Mouse (Mus musculus) bone marrow macrophage, adult 2 months (primary cell): ENCODE measurements around the gene Olfr288. TPM values are rescaled to one million over a fixed set of nuclear protein-coding genes. Genes with fewer than 3 reads are reported as not detected.
A peak's percentile ranks its signal among the peaks of the same experiment; 100 is the strongest.

Experiments
- H3K27ac ChIP-seq: 2 replicates; pipeline ENCODE4 v1.5.1; 2012; ENCODE audit warnings: low read depth, low read length; ENCODE audit not compliant: insufficient read depth
- H3K4me1 ChIP-seq: 2 replicates; pipeline ENCODE4 v1.6.1; 2012; ENCODE audit warnings: low read length; ENCODE audit not compliant: control insufficient read depth, insufficient read depth
- H3K4me3 ChIP-seq: 2 replicates; pipeline ENCODE4 v1.5.1; 2012; ENCODE audit warnings: mild to moderate bottlenecking, low read length, moderate library complexity; ENCODE audit not compliant: insufficient read depth
- CTCF ChIP-seq: IDR thresholded peaks from 2 replicates; pipeline ENCODE4 v1.5.1; 2012; ENCODE audit warnings: low read depth, mild to moderate bottlenecking, low read length, moderate library complexity
- POLR2A ChIP-seq: IDR thresholded peaks from 2 replicates; pipeline ENCODE4 v1.6.1; 2012; ENCODE audit warnings: mild to moderate bottlenecking, low read depth, low read length, borderline replicate concordance
- polyA plus RNA-seq: library from polyadenylated mRNA; stranded (reverse); fragments of >200 nt; gene quantifications from 2 replicates; pipeline ENCODE4 v1.2.4, GENCODE M21; 2012; ENCODE audit not compliant: missing spikeins, insufficient read depth, insufficient read length

Olfr288 gene
- polyA plus RNA-seq, 1 experiment, result not detected

DNA sequence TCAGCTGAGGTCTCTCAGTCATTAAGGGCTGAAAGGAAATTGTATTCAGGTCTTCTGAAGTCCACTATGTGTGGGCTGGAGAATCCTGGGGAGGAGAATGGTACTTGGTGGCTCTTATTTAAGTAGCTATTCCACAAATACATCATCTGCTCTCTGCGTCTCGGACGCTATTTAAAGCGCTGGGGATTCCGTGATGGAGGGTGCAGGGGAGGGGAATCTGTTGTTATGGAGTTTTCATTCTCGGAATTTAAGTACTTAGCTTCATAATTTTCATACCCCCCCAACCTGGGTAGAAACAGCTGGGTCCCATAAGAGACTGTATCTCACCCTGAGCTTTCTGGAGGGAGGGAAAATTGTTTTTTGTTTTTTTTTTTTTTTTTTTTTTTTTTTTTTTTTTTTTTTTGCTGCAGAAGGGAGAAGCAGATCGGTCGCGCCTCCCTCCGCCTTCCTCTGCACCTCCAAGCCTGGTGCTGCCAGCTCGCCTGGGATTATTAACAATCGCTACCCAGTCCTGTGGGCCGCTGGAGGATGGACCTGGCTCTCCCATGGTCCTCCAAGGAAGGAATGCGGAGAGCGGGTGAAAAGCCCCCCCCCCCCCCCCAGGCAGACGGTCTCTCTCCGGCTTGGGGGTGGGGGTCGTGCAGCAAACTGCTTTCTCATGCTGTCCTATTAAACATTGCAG is 28.2 kb downstream of the Olfr288 start, which contains the start of gene Ccdc184:
Gene Ccdc184, plus strand, starts transcription at position 196 of the 682 bp plus-strand sequence.
- no peak for TF ChIP-seq POLR2A
- no peak for TF ChIP-seq CTCF
- H3K27ac ChIP-seq, result no peak within 1 kb of the TSS
- no peak within 1 kb of the TSS for H3K4me3 ChIP-seq
- H3K4me1 ChIP-seq, result no peaks in the 10 kb centered on the region

DNA sequence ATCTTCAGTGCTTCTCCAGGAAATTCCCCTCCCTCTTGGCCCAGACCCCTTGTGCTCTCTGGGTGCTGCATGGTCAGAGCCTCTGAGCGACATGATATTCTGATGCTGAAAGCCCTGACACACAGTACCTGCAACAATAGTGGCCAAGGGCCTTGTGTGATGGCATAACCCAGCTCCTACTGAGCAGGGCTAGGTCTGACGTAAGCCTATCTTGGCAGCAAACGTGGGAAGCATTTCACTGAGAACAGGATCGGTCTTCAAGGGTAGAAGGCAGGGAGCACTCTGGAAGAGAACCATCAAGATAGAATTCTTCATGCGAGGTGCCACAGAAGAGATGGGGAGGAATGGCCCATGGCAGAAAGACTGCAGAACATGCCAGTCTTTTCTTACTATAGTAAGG is 29.8 kb downstream of the Olfr288 start, which contains the start of gene Asb8:
Gene Asb8, minus strand, starts transcription at position 101 of the 400 bp plus-strand sequence.
- Histone ChIP-seq H3K4me1 (no peaks in the 10 kb centered on the region), H3K27ac (no peak within 1 kb of the TSS), H3K4me3 (no peak within 1 kb of the TSS)
- TF ChIP-seq POLR2A (no peak), CTCF (no peak)

DNA sequence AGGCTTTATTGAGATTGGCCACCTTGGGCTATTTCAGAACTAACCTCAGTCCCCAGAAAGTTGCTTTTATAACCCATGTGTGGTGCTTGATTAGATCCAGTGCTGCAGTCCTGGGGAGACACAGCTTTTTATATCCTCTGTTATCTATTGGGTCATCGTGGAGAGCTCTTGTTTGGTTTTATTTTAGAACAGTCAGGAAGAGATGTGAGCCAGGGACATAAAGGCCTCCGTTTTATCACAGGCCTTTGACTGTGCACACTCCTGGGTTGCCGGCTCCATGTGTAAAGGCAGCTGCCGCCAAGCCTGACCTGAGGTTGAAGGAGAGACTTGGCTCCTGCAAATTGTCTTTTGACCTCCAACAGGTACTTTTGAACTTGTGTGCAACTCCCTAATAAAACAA is 32.8 kb downstream of the Olfr288 start:
- H3K27ac ChIP-seq, result no peak overlapping the region
- TF ChIP-seq POLR2A (no peak), CTCF (no peak)
- no peak overlapping the region for H3K4me3 ChIP-seq
- no peaks in the 10 kb centered on the region for H3K4me1 ChIP-seq

DNA sequence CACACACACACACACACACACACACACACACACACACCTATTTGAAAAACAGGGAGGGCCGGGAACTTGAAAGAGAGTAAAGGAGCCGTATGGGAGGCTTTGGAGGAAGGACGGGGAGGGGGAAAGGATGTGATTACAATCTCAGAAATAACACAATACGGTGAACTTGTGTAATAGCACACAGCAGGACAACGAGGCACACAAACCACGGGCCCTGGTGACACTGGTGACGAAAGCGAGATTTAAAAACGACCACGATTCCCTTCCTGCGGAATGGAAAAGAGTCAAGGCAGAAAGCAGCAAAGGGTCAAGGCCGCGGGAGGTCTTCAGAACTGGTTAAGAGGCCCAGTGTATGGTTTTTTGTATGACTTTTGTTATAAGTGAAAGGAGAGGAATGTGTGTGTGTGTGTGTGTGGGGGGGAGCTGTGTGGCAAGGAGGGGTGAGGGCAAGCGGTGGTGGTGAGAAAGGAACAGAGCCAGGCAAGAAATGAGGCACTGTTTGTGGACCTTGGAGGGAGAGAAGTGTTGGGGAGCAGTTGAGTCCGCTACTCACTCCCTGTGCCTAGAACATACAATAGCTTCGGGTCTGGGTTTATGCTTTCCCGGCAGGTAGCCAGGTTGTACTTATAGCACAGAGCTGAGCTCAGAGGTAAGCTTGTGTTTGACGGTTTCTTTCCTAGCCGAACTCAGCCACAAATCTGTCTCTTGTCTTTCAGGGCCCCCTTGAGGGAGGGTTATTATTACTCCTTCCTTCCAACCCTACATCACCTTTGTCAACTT is 34.1 kb downstream of the Olfr288 start:
- Histone ChIP-seq H3K4me3 (no peak overlapping the region), H3K4me1 (no peaks in the 10 kb centered on the region), H3K27ac (no peak overlapping the region)
- TF ChIP-seq POLR2A (no peak), CTCF (no peak)

DNA sequence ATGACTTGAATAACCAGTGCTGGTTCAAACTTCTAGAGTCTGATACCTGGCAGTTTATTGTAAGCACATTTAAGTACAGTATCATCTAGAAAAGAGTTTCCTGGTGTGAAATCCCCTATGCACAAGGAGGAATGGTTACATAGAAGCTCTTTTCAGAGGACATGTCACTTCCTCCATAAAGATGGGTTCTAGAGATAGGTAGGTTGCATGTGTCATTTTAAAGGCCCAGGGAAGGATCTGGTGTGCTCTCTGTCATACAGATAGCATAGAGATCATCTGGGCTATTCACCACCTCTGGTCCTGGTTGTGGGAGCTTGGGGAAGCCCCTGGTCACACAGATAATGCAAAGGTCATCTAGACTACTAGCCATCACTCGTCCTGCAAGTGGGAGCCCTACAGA is 38.1 kb downstream of the Olfr288 start:
- Histone ChIP-seq H3K4me3 (no peak overlapping the region), H3K27ac (no peak overlapping the region), H3K4me1 (peaks cover 10% of the 10 kb centered on the region)
- TF ChIP-seq CTCF (no peak), POLR2A (no peak)

DNA sequence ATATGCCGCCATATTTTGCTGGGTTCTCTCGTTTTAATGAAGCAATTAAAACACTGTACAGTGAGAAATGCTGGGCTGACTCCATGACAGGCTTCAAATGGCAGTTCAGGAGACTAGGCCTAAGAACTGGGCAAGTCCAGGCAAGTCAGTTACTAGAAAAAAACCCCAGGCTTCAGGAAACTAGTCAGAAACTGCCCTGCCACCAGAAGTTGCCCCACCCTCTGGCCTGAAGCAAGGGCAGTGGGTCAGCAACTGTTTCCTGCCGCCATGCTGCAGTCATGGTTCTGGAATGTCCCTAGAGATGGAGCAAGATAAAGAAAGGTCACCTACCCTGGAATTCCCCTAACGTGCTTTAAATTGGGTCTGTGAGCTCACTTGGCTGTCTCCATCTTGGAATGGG is 39.4 kb downstream of the Olfr288 start:
- Histone ChIP-seq H3K27ac (no peak overlapping the region), H3K4me1 (peaks cover 10% of the 10 kb centered on the region), H3K4me3 (no peak overlapping the region)
- no peak for TF ChIP-seq CTCF
- no peak for TF ChIP-seq POLR2A

DNA sequence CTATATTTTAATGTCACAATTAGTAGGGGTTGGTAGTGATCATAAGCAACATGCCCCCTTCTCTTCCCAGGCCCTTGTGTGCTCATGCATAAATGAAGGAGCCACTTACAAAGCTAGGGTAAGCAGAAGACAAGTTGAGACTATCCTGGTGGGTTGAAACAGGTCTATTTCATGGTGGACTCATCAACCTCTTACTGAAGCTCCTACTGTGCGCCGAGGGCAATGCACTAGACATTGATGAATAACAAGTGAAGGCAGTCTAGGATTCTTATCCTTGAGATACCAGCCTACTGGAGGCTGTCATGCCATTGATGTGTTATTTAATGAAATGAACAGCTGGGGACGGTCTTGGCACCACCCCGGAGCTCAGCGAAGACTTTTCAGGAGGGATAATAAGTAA is 40.1 kb downstream of the Olfr288 start:
- TF ChIP-seq POLR2A (no peak), CTCF (no peak)
- Histone ChIP-seq H3K4me1 (peaks cover 10% of the 10 kb centered on the region), H3K27ac (no peak overlapping the region), H3K4me3 (no peak overlapping the region)

DNA sequence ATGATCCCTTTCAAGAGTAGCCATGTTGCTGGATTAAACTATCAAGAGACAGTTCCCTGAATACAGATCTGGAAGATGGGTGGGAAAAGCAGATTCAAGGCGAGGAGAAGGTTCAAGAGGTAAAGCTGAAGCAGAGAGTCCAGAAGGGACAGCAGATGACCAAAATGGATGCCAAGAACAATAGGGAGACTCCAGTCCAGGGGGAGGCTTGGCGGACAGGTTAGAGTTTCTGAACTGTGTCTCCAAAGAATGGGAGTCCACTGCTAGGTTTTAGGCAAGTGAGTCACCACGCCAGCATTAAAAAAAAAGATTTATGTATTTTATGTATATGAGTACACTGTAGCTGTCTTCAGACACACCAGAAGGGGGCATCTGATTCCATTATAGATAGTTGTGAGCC is 40.7 kb downstream of the Olfr288 start:
- TF ChIP-seq POLR2A (no peak), CTCF (no peak)
- Histone ChIP-seq H3K4me1 (peaks cover 10% of the 10 kb centered on the region), H3K4me3 (no peak overlapping the region), H3K27ac (no peak overlapping the region)

DNA sequence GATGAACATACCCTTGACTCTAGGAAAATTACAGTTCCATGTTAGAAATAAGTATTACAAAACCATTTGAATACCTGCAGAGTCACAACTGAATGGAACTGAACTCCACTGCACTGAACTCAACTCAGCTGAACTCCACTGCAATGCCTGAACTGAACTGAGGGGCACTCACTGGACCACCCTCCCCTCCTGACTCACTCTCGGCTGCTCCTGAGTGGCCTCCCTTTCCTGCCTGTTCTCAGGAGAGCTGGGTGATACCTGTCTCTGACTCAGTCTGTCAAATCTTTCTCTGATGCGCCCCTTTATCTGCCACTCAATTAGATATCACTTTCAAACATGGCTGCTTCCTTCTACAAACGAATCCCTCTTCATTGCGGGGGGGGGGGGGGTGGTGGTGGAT is 41.2 kb downstream of the Olfr288 start:
- H3K4me1 ChIP-seq, result peaks cover 10% of the 10 kb centered on the region
- H3K27ac ChIP-seq, result no peak overlapping the region
- TF ChIP-seq CTCF (no peak), POLR2A (no peak)
- H3K4me3 ChIP-seq, result no peak overlapping the region

DNA sequence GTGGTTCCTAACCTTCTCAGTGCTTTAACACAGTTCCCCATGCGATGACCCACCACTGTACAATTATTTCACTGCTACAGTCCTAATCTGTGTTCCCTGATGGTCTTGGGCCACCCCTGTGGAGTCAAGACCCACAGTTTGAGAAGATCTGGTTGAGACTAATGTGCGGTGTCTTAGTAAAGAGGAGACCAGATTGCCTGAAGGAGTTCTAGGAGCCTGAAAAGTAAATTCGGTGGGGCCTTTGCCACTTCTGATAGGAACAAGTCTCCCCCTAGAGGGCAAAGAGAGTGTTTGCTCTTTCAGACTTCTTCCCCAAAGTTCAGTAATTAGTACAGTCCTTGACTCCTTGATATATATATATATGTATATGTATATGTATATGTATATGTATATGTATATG is 41.7 kb downstream of the Olfr288 start:
- Histone ChIP-seq H3K4me1 (peaks cover 10% of the 10 kb centered on the region), H3K27ac (peak overlapping the region; percentile 15; the same call in 1 of the 2 replicates), H3K4me3 (no peak overlapping the region)
- TF ChIP-seq CTCF (no peak), POLR2A (no peak)
